20 mouse cellular contexts compared by ENCODE assay signal in genomic region chr11:4113970-4114369, GRCm38 (mm10). TPM values are rescaled to one million over a fixed set of nuclear protein-coding genes. Genes with fewer than 3 reads are reported as not detected.
DNase-seq lines count a peak whose midpoint lies in the region; ATAC-seq and TF ChIP-seq lines count a peak whose summit lies in the region.
"Had no signal": no experiment of that assay in that cellular context is flagged by ENCODE, and none has a peak within 500 bp of the region (broad histone marks: within the 10 kb centered on the region; RNA-seq: fewer than 3 reads in every experiment).

No protein-coding gene starts in this region.

- TF ChIP-seq CTCF in layer of hippocampus, adult 2 months (conservative IDR thresholded peaks at IDR 0.05): no peak
- no peak for TF ChIP-seq CTCF in liver, adult 2 months (IDR thresholded peaks at IDR 0.05; ENCODE audit: low read depth, low read length)
- no peak for TF ChIP-seq CTCF in MEL (IDR thresholded peaks at IDR 0.05 in 2 of 3, conservative IDR thresholded peaks at IDR 0.05 in 1 of 3; ENCODE audit: control insufficient read depth in 1 of 3, insufficient read depth in 1 of 3, low read depth in 2 of 3, low read length in 3 of 3, poor library complexity in 1 of 3, severe bottlenecking in 1 of 3)

- peaks cover 11% of the 10 kb centered on the region; the same call in 1 of the 2 replicates for H3K79me2 ChIP-seq in liver, adult 2 months (ENCODE audit: control insufficient read depth, insufficient read depth, low read length)
- no peaks in the 10 kb centered on the region for H3K79me2 ChIP-seq in MEL (ENCODE audit: control insufficient read depth, insufficient read depth, low read length, poor library complexity)

- WGBS in limb, embryonic 14.5 days: 78% methylated on average over 6 of the region's 6 CpGs
- WGBS in limb, embryonic 10.5 days: 86% methylated on average over 6 of the region's 6 CpGs
- 39% methylated on average over 6 of the region's 6 CpGs for WGBS in liver, adult 2 months
- WGBS in liver, embryonic 12.5 days (ENCODE audit: insufficient replicate concordance): 36% methylated on average over 6 of the region's 6 CpGs

- no peak overlapping the region; the same call in 1 of the 2 replicates for H3K4me3 ChIP-seq in layer of hippocampus, adult 2 months
- no peak overlapping the region for H3K4me3 ChIP-seq in limb, embryonic 14.5 days (replicated peaks; ENCODE audit: low read length)
- H3K4me3 ChIP-seq in limb, embryonic 10.5 days: no peak overlapping the region
- peak overlapping the region; percentile 6; the same call in 1 of the 2 replicates for H3K4me3 ChIP-seq in liver, adult 2 months (ENCODE audit: insufficient read depth, low read depth, low read length)
- H3K4me3 ChIP-seq in liver, embryonic 12.5 days: no peak overlapping the region
- 0 out of 4 replicates have a peak overlapping the region, but pooled peaks have one; percentile 4 to 6 for H3K4me3 ChIP-seq in MEL (ENCODE audit: control insufficient read depth in 1 of 2, insufficient read depth in 1 of 2, low read depth in 2 of 2, low read length in 2 of 2)

- H3K4me1 ChIP-seq in limb, embryonic 14.5 days (ENCODE audit: control insufficient read depth, insufficient read depth, low read length): peaks cover 6% of the 10 kb centered on the region; the same call in 1 of the 2 replicates
- H3K4me1 ChIP-seq in limb, embryonic 10.5 days: peaks cover 16% of the 10 kb centered on the region
- H3K4me1 ChIP-seq in liver, adult 2 months (ENCODE audit: control insufficient read depth, insufficient read depth, low read length): peaks cover 36% of the 10 kb centered on the region
- H3K4me1 ChIP-seq in liver, embryonic 12.5 days: peaks cover 35% of the 10 kb centered on the region
- H3K4me1 ChIP-seq in MEL (ENCODE audit: control insufficient read depth in 1 of 2, insufficient read depth in 2 of 2, low read length in 2 of 2): peaks cover 33 to 47% of the 10 kb centered on the region in 2 experiments

- peak overlapping the region; percentile 12; the same call in 1 of the 2 replicates for H3K9ac ChIP-seq in limb, embryonic 14.5 days (ENCODE audit: low read depth, low read length, severe bottlenecking)
- peak overlapping the region; percentile 47 for H3K9ac ChIP-seq in liver, adult 2 months (ENCODE audit: low read depth, low read length)
- no peak overlapping the region for H3K9ac ChIP-seq in liver, embryonic 12.5 days
- peak overlapping the region; percentile 32; the same call in 1 of the 2 replicates for H3K9ac ChIP-seq in MEL (ENCODE audit: control insufficient read depth, low read depth, low read length, poor library complexity, severe bottlenecking)

- TF ChIP-seq EP300 in MEL (IDR thresholded peaks at IDR 0.05; ENCODE audit: low read depth in 1 of 2, low read length in 2 of 2): peak; percentile 73 to 81

- no peak for ATAC-seq in limb, embryonic 14.5 days (ENCODE audit: low FRiP score, low read depth)
- no peak for ATAC-seq in liver, embryonic 12.5 days
- ATAC-seq: activated CD4-positive, CD25-positive, alpha-beta regulatory T cell, adult 4 months; CD4-positive, CD25-positive, alpha-beta regulatory T cell, adult 4 months; Patski had no signal

- H3K27ac ChIP-seq in layer of hippocampus, adult 2 months: peak overlapping the region; percentile 83
- no peak overlapping the region for H3K27ac ChIP-seq in limb, embryonic 14.5 days (replicated peaks; ENCODE audit: low read depth, low read length)
- H3K27ac ChIP-seq in limb, embryonic 10.5 days: no peak overlapping the region
- peak overlapping the region; percentile 49 for H3K27ac ChIP-seq in liver, adult 2 months (replicated peaks; ENCODE audit: insufficient read depth, low read depth, low read length)
- no peak overlapping the region for H3K27ac ChIP-seq in liver, embryonic 12.5 days
- peak overlapping the region; percentile 56 for H3K27ac ChIP-seq in MEL (ENCODE audit: control insufficient read depth, low read depth, low read length)

- peaks cover 4% of the 10 kb centered on the region; the same call in 1 of the 2 replicates for H3K27me3 ChIP-seq in limb, embryonic 14.5 days (ENCODE audit: control insufficient read depth, insufficient read depth, low read length)
- peaks cover 27% of the 10 kb centered on the region for H3K27me3 ChIP-seq in limb, embryonic 10.5 days (ENCODE audit: low read depth, poor library complexity, severe bottlenecking)
- H3K27me3 ChIP-seq in liver, adult 2 months (ENCODE audit: control insufficient read depth, insufficient read depth, low read length): no peaks in the 10 kb centered on the region
- peaks cover 31% of the 10 kb centered on the region for H3K27me3 ChIP-seq in liver, embryonic 12.5 days (replicated peaks)
- H3K27me3 ChIP-seq in MEL (ENCODE audit: control insufficient read depth in 1 of 2, insufficient read depth in 2 of 2, low read length in 2 of 2): no peaks in the 10 kb centered on the region
- H3K27me3 ChIP-seq: CH12.LX, Patski had no signal

- no peak for TF ChIP-seq RAD21 in MEL (IDR thresholded peaks at IDR 0.05; ENCODE audit: low read depth, low read length)

- no peak overlapping the region for H3K4me2 ChIP-seq in limb, embryonic 14.5 days (replicated peaks; ENCODE audit: low read depth, low read length, severe bottlenecking)
- no peak overlapping the region for H3K4me2 ChIP-seq in liver, embryonic 12.5 days

- no peak for DNase-seq in layer of hippocampus, adult 2 months (ENCODE audit: low spot score in 2 of 2)
- no peak for DNase-seq in layer of hippocampus, adult 9-10 months (ENCODE audit: low spot score)
- no peak for DNase-seq in limb, embryonic 14.5 days (ENCODE audit: low spot score)
- DNase-seq in limb, embryonic 10.5 days (ENCODE audit: low spot score): no peak
- DNase-seq in liver, adult 2 months (ENCODE audit: extremely low read depth, low read depth, low spot score): peak; percentile 33
- DNase-seq in MEL (ENCODE audit: low read depth, low spot score): peak; percentile 58
- DNase-seq in heart, postnatal 14 days: no peak
- DNase-seq: adrenal gland, adult 2 months; adrenal gland, adult 8-10 months; adrenal gland, postnatal 25 days; B cell, adult 2 months; cerebellum, adult 11 months; cerebellum, adult 11-12 months; cerebellum, adult 18-20 months had no signal

- peaks cover 8% of the 10 kb centered on the region; the same call in 1 of the 2 replicates for H3K36me3 ChIP-seq in limb, embryonic 14.5 days (ENCODE audit: control insufficient read depth, insufficient read depth, low read length)
- no peaks in the 10 kb centered on the region for H3K36me3 ChIP-seq in limb, embryonic 10.5 days
- peaks cover 26% of the 10 kb centered on the region for H3K36me3 ChIP-seq in liver, adult 2 months (ENCODE audit: control insufficient read depth, insufficient read depth, low read length)
- no peaks in the 10 kb centered on the region for H3K36me3 ChIP-seq in liver, embryonic 12.5 days
- peaks cover 3 to 33% of the 10 kb centered on the region in 2 experiments; a peak in 3 of 4 replicates for H3K36me3 ChIP-seq in MEL (ENCODE audit: control insufficient read depth in 1 of 2, insufficient read depth in 2 of 2, low read length in 2 of 2)

- H3K9me3 ChIP-seq in limb, embryonic 14.5 days (ENCODE audit: control insufficient read depth, low read length): no peaks in the 10 kb centered on the region
- no peaks in the 10 kb centered on the region for H3K9me3 ChIP-seq in limb, embryonic 10.5 days (replicated peaks)
- no peaks in the 10 kb centered on the region for H3K9me3 ChIP-seq in liver, embryonic 12.5 days (replicated peaks)
- H3K9me3 ChIP-seq in MEL (replicated peaks; ENCODE audit: insufficient read depth, low read length): no peaks in the 10 kb centered on the region
- H3K9me3 ChIP-seq: G1E had no signal

- TF ChIP-seq POLR2A in limb, embryonic 14.5 days (IDR thresholded peaks at IDR 0.05; ENCODE audit: borderline replicate concordance, extremely low read depth, insufficient read depth, insufficient read length): no peak
- TF ChIP-seq POLR2A in liver, adult 2 months (IDR thresholded peaks at IDR 0.05; ENCODE audit: extremely low read depth, insufficient read depth, low read length): no peak
- TF ChIP-seq POLR2A in MEL (IDR thresholded peaks at IDR 0.05; ENCODE audit: control insufficient read depth in 1 of 2, insufficient read depth in 1 of 2, low read depth in 1 of 2, low read length in 2 of 2, poor library complexity in 1 of 2): no peak

- intact Hi-C loops in heart, postnatal 14 days (cut with DNase I): no loop called here

RNA-seq across cellular contexts. Expression of gene Sec14l2, which starts 9.2 kb away (rescaled TPM):
- total RNA-seq in layer of hippocampus, adult 2 months (2021): 10 to 100 TPM; 62.8 to 67.6 TPM
- 5.1 and 5.8 TPM in 2 replicates for polyA plus RNA-seq in limb, embryonic 14.5 days (2012; rRNA removed)
- polyA plus RNA-seq in limb, embryonic 14.5 days (2014; fragmentation: Nextera tagmentation; extraction: Ambion mirVana): 1.4 and 1.7 TPM in 2 replicates
- 1.5 and 2.7 TPM in 2 replicates for polyA plus RNA-seq in limb, embryonic 10.5 days (2016; fragmentation: Nextera tagmentation; extraction: Ambion mirVana)
- 302 and 310 TPM in 2 replicates for total RNA-seq in liver, adult 2 months (2014; rRNA removed)
- 349 and 371 TPM in 2 replicates for polyA plus RNA-seq in liver, adult 2 months (2012; rRNA removed)
- polyA plus RNA-seq in liver, embryonic 12.5 days (2016; fragmentation: Nextera tagmentation; extraction: Ambion mirVana): 5.4 and 5.9 TPM in 2 replicates
- total RNA-seq in MEL (2012; rRNA removed): 22.6 and 40.1 TPM in 2 replicates
- 10 to 100 TPM in 1 of 2 experiments, not detected in 1; 15.5 TPM for polyA plus RNA-seq in MEL (2012; ENCODE audit: insufficient read depth in 1 of 2, insufficient read length in 2 of 2, low read depth in 1 of 2, low replicate concordance in 2 of 2, missing spikeins in 1 of 2)
- total RNA-seq in heart, postnatal 14 days (2021): 1 to 10 TPM; 1.2 TPM

RNA-seq across cellular contexts. Expression of gene Mtfp1, which starts 18.7 kb away (rescaled TPM):
- total RNA-seq in layer of hippocampus, adult 2 months (2021): 100 to 1,000 TPM; 115 to 119 TPM
- 4.7 and 5.9 TPM in 2 replicates for polyA plus RNA-seq in limb, embryonic 14.5 days (2012; rRNA removed)
- 5.3 and 5.9 TPM in 2 replicates for polyA plus RNA-seq in limb, embryonic 14.5 days (2014; fragmentation: Nextera tagmentation; extraction: Ambion mirVana)
- 12.5 and 16.2 TPM in 2 replicates for polyA plus RNA-seq in limb, embryonic 10.5 days (2016; fragmentation: Nextera tagmentation; extraction: Ambion mirVana)
- 16.6 and 23.4 TPM in 2 replicates for total RNA-seq in liver, adult 2 months (2014; rRNA removed)
- 39.2 and 41.5 TPM in 2 replicates for polyA plus RNA-seq in liver, adult 2 months (2012; rRNA removed)
- polyA plus RNA-seq in liver, embryonic 12.5 days (2016; fragmentation: Nextera tagmentation; extraction: Ambion mirVana): 32.2 and 35.9 TPM in 2 replicates
- 71.4 and 84.8 TPM in 2 replicates for total RNA-seq in MEL (2012; rRNA removed)
- 10 to 100 TPM in 1 of 2 experiments, not detected in 1; 70.5 TPM for polyA plus RNA-seq in MEL (2012; ENCODE audit: insufficient read depth in 1 of 2, insufficient read length in 2 of 2, low read depth in 1 of 2, low replicate concordance in 2 of 2, missing spikeins in 1 of 2)
- 100 to 1,000 TPM; 108 to 124 TPM for total RNA-seq in heart, postnatal 14 days (2021)

RNA-seq across cellular contexts. Expression of gene Rnf215, which starts 21.0 kb away (rescaled TPM):
- 10 to 100 TPM; 33.8 to 35.6 TPM for total RNA-seq in layer of hippocampus, adult 2 months (2021)
- polyA plus RNA-seq in limb, embryonic 14.5 days (2012; rRNA removed): 57.1 and 62.6 TPM in 2 replicates
- polyA plus RNA-seq in limb, embryonic 14.5 days (2014; fragmentation: Nextera tagmentation; extraction: Ambion mirVana): 40.7 and 49.8 TPM in 2 replicates
- polyA plus RNA-seq in limb, embryonic 10.5 days (2016; fragmentation: Nextera tagmentation; extraction: Ambion mirVana): 16.3 and 23.3 TPM in 2 replicates
- 10.3 and 10.8 TPM in 2 replicates for total RNA-seq in liver, adult 2 months (2014; rRNA removed)
- 11.3 and 13.1 TPM in 2 replicates for polyA plus RNA-seq in liver, adult 2 months (2012; rRNA removed)
- polyA plus RNA-seq in liver, embryonic 12.5 days (2016; fragmentation: Nextera tagmentation; extraction: Ambion mirVana): 9.7 and 10.6 TPM in 2 replicates
- 10.1 and 11.3 TPM in 2 replicates for total RNA-seq in MEL (2012; rRNA removed)
- 10 to 100 TPM in 1 of 2 experiments, not detected in 1; 13.2 TPM for polyA plus RNA-seq in MEL (2012; ENCODE audit: insufficient read depth in 1 of 2, insufficient read length in 2 of 2, low read depth in 1 of 2, low replicate concordance in 2 of 2, missing spikeins in 1 of 2)
- total RNA-seq in heart, postnatal 14 days (2021): 10 to 100 TPM; 14.2 to 20.6 TPM

RNA-seq across cellular contexts. Expression of gene Ccdc157, which starts 46.1 kb away (rescaled TPM):
- 10 to 100 TPM; 12.2 to 12.8 TPM for total RNA-seq in layer of hippocampus, adult 2 months (2021)
- 26.1 and 28.4 TPM in 2 replicates for polyA plus RNA-seq in limb, embryonic 14.5 days (2012; rRNA removed)
- 6.6 and 7.6 TPM in 2 replicates for polyA plus RNA-seq in limb, embryonic 14.5 days (2014; fragmentation: Nextera tagmentation; extraction: Ambion mirVana)
- polyA plus RNA-seq in limb, embryonic 10.5 days (2016; fragmentation: Nextera tagmentation; extraction: Ambion mirVana): 7.9 and 9.4 TPM in 2 replicates
- 4.0 and 4.5 TPM in 2 replicates for total RNA-seq in liver, adult 2 months (2014; rRNA removed)
- 6.5 and 9.3 TPM in 2 replicates for polyA plus RNA-seq in liver, adult 2 months (2012; rRNA removed)
- polyA plus RNA-seq in liver, embryonic 12.5 days (2016; fragmentation: Nextera tagmentation; extraction: Ambion mirVana): 1.4 and 1.5 TPM in 2 replicates
- 1.8 and 2.0 TPM in 2 replicates for total RNA-seq in MEL (2012; rRNA removed)
- polyA plus RNA-seq in MEL (2012; ENCODE audit: insufficient read depth in 1 of 2, insufficient read length in 2 of 2, low read depth in 1 of 2, low replicate concordance in 2 of 2, missing spikeins in 1 of 2): 1 to 10 TPM in 1 of 2 experiments, not detected in 1; 2.9 TPM
- 1 to 10 TPM; 5.6 to 7.4 TPM for total RNA-seq in heart, postnatal 14 days (2021)

RNA-seq across cellular contexts. Expression of gene Sf3a1, which starts 46.2 kb away (rescaled TPM):
- total RNA-seq in layer of hippocampus, adult 2 months (2021): 10 to 100 TPM; 72.3 to 74.1 TPM
- polyA plus RNA-seq in limb, embryonic 14.5 days (2012; rRNA removed): 67.5 and 73.4 TPM in 2 replicates
- polyA plus RNA-seq in limb, embryonic 14.5 days (2014; fragmentation: Nextera tagmentation; extraction: Ambion mirVana): 54.7 and 62.2 TPM in 2 replicates
- 101 and 105 TPM in 2 replicates for polyA plus RNA-seq in limb, embryonic 10.5 days (2016; fragmentation: Nextera tagmentation; extraction: Ambion mirVana)
- total RNA-seq in liver, adult 2 months (2014; rRNA removed): 4.3 and 4.6 TPM in 2 replicates
- 10.0 and 12.2 TPM in 2 replicates for polyA plus RNA-seq in liver, adult 2 months (2012; rRNA removed)
- polyA plus RNA-seq in liver, embryonic 12.5 days (2016; fragmentation: Nextera tagmentation; extraction: Ambion mirVana): 41.7 and 42.1 TPM in 2 replicates
- total RNA-seq in MEL (2012; rRNA removed): 64.9 and 77.0 TPM in 2 replicates
- 100 to 1,000 TPM in 1 of 2 experiments, 10 to 100 TPM in 1; 32.1 to 101 TPM for polyA plus RNA-seq in MEL (2012; ENCODE audit: insufficient read depth in 1 of 2, insufficient read length in 2 of 2, low read depth in 1 of 2, low replicate concordance in 2 of 2, missing spikeins in 1 of 2)
- 10 to 100 TPM; 38.4 to 46.7 TPM for total RNA-seq in heart, postnatal 14 days (2021)

Comparison
In these comparisons a context has a peak if more than half of its experiments do, and no peak if none do; other contexts are left out.
1. H3K27ac ChIP-seq: peak in layer of hippocampus, adult 2 months (single experiment), liver, adult 2 months (single experiment) and MEL (single experiment); none in limb, embryonic 14.5 days (single experiment), limb, embryonic 10.5 days (single experiment) and liver, embryonic 12.5 days (single experiment).
2. H3K4me3 ChIP-seq: peak in liver, adult 2 months (single experiment) and MEL (2 of 2); none in layer of hippocampus, adult 2 months (single experiment), limb, embryonic 14.5 days (single experiment), limb, embryonic 10.5 days (single experiment) and liver, embryonic 12.5 days (single experiment).
3. RNA of gene Sec14l2, which starts 9.2 kb away (polyA plus RNA-seq): 349 to 371 TPM in liver, adult 2 months; 15.5 TPM in MEL, 5.4 to 5.9 TPM in liver, embryonic 12.5 days, 1.4 to 5.8 TPM in limb, embryonic 14.5 days and 1.5 to 2.7 TPM in limb, embryonic 10.5 days; every median in the first group is over 10 times any median in the second.
4. DNase-seq: peak in liver, adult 2 months (single experiment) and MEL (single experiment); none in layer of hippocampus, adult 2 months (0 of 2), layer of hippocampus, adult 9-10 months (single experiment), limb, embryonic 14.5 days (single experiment), limb, embryonic 10.5 days (single experiment) and heart, postnatal 14 days (0 of 2).